Mouse (Mus musculus) spleen, adult 18-20 months (tissue): ENCODE measurements around the gene Itgb5.

Experiments used
- DNase-seq, 2 experiments: peaks; one replicate each; pipeline ENCODE4 v3.0.0; 2022; ENCODE audit warnings: mixed read lengths in 2 of 2

Gene Itgb5

GRCm38 (mm10) chr16:33916473-33917251, 87.2 kb downstream of the Itgb5 start:
- DNase-seq, result no peak

GRCm38 (mm10) chr16:33917390-33917789, 87.9 kb downstream of the Itgb5 start:
- no peak for DNase-seq

GRCm38 (mm10) chr16:33917926-33918325, 88.5 kb downstream of the Itgb5 start:
- DNase-seq, result no peak

- DNase-seq, result no peak
Observed at GRCm38 (mm10) chr16:33921514-33921913, 92.0 kb downstream of the Itgb5 start.

- DNase-seq, result peak; percentile 16 to 25
Observed at GRCm38 (mm10) chr16:33922111-33923000, 92.9 kb downstream of the Itgb5 start.

- no peak for DNase-seq
Observed at GRCm38 (mm10) chr16:33923001-33923316, 93.5 kb downstream of the Itgb5 start.

GRCm38 (mm10) chr16:33923758-33924157, 94.3 kb downstream of the Itgb5 start:
- DNase-seq, result no peak

- DNase-seq, result no peak
Observed at GRCm38 (mm10) chr16:33927263-33927824, 97.9 kb downstream of the Itgb5 start.

GRCm38 (mm10) chr16:33928788-33929462, 99.5 kb downstream of the Itgb5 start:
- DNase-seq, result no peak

- no peak for DNase-seq
Observed at GRCm38 (mm10) chr16:33930785-33931184, 101.3 kb downstream of the Itgb5 start.

DNA sequence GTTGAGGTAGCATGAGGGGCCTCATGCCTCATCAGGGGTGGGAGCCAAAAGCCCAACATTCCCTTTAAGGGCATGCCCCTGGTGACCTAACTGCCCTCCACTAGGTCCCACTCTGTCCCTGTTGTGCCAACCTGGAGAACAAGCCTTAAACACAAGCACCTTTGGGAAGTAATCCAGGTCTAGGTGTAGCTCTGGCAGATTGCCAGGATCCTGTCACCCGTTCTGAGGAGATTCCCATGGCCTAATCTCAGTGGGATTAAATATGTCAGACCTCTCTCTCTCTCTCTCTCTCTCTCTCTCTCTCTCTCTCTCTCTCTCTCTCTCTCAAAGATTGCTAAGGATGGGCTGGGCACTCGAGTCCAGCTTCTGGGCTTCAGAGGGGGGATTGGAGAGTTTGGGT, 102.2 kb downstream of the Itgb5 start:
- no peak for DNase-seq

DNA sequence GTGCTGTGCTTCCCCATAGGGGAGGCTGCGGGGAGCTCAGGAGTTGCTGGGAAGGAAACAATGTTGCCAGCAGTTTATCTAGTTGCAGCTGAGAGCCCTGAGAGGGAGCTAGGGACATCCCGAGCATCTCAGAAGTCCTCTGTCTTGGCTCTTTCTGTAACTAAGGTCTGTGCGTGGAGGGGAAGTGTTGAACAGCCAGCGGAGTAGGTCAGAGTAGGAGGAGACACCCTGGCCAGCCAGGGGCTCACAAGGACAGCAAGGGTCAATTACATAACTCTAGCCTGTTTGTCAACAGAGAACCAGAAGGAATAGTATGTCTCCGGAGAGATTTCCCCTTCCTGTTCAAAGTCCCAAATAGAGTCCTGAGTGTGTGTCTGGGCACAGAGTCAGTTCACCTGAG, 102.7 kb downstream of the Itgb5 start:
- DNase-seq, result no peak

DNA sequence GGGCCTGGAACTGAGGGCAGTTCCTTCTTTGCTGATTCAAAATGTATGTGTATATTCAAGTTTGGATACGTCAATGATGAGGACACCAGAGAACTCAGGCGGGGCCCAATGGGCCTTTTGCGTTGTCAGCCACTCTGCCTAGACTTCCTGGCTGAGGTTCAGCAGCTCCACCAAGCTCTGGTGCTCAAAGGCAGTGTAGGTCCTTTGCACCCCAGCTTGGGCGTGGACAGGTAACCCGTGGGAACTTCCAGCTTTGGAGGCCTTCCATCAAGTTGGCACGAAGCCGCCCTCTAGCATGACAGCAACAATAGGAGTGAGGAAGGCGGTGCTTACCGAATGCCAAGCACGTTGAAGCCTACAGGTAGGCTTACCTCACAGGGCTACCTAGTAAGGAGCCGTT, 103.9 kb downstream of the Itgb5 start:
- no peak for DNase-seq

GRCm38 (mm10) chr16:33934701-33935406, 105.4 kb downstream of the Itgb5 start:
- no peak for DNase-seq

GRCm38 (mm10) chr16:33935407-33935785, 105.9 kb downstream of the Itgb5 start:
- no peak for DNase-seq

DNA sequence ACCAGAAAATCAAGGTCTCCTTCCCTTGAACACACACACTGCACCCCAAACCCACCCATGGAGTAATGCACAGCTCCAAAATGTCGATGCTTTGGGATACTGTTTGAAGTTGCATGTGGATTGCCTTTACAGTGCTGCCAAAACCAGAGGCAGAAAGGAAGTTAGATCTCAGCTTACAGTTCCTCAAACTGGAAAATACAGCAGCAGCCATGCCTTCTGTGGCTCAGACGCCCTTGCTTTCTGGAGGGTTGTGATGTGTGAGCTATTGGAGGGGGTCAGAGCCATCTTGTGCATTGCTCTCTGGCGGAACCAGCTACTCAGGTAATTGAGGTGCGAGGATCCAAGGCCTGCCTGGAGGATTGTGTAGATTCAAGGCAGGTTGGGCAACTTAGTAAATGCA, 107.4 kb downstream of the Itgb5 start:
- no peak for DNase-seq

GRCm38 (mm10) chr16:33937567-33937966, 108.1 kb downstream of the Itgb5 start:
- no peak for DNase-seq

GRCm38 (mm10) chr16:33938311-33939132, 109.1 kb downstream of the Itgb5 start:
- no peak for DNase-seq

- no peak for DNase-seq
Observed at GRCm38 (mm10) chr16:33939133-33939531, 109.7 kb downstream of the Itgb5 start.

- no peak for DNase-seq
Observed at GRCm38 (mm10) chr16:33939636-33940035, 110.2 kb downstream of the Itgb5 start.

DNA sequence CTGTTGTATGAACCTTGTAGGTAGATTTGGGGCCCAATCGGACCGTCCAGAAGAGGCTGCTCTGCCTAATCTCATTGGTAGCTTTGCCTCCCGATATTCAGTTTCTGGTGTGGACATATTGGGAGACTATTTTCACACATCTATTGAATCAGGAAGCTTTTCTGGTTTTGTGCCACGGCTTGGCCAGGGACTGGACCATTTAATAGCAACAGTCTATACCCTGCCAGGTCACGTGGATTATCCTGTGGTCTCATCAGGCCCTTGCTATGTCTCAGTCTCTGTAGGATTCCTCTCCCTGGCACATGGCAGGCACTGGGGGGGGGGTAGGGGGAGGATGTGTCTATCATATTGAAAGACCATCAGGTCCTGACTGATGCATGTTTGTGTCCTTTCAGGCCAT, 110.6 kb downstream of the Itgb5 start:
- no peak for DNase-seq
